Mouse (Mus musculus): ENCODE measurements around the gene Tshz2.
A peak's percentile ranks its signal among the peaks of the same experiment; 100 is the strongest.
"Not testable (repeated sequence)": the region's sequence is repeated elsewhere in the genome, so short reads cannot be mapped to it uniquely, and the experiment has no call there.

Gene Tshz2

DNA sequence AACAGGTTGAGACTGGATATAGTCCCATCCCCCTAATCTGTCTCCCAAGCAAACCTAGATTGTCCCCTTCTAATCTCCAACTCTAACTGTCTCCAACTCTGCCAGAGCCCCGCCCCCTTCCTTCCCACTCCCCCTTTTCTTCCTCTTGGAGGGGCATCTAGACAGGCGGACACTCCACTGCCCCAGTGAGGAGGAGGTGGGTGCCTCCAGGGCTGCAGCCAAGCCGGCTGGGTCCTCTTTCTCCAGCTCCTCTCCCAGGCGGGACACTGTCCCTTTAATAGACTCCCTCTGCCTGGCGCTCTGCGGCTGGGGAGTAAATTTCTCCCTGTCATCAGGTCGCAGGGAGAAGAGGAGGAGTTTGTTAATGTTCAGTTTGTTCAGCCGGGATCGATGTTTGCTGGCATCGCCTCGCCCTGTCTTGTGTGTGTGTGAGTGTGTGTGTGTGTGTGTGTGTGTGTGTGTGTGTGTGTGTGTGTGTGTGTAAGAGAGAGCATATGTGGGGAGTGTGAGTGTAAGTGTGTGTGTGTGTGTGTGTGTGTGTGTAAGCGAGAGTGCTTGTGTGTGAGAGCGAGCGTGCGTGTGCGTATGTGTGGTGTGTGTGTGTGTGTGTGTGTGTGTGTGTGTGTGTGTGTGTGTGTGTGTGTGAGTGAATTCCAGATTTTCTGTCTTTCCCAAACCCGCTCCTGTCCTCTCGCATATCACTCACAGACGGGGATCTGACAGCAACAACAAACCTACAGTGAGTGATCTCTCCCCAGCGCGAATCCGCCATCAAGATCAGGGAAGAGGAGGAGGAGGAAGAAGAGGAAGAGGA, at the start of gene Tshz2:
Tshz2 (plus strand) TSS at position 676 of the 814 bp plus-strand sequence.
- DNase-seq, result peak; percentile 14

DNA sequence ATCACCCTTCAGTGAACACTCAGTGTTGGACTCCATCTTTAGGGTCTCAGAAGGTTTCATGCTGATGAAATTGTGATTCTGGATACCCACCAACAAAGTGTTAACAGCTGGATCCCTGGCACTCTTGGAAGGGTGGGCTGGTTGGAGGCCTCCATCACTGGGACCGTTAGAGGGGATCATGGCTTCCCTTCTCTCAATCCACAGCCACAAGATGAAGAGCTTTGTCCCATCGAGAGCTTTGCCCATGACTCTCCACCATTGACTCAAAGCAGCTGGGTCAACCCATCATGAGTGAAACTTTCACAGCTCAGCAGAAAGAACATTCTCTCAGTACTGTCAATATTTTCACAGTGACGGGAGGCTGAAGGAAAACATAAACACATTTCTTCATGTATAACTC, 49.3 kb upstream of the Tshz2 start:
- DNase-seq, result no peak

DNA sequence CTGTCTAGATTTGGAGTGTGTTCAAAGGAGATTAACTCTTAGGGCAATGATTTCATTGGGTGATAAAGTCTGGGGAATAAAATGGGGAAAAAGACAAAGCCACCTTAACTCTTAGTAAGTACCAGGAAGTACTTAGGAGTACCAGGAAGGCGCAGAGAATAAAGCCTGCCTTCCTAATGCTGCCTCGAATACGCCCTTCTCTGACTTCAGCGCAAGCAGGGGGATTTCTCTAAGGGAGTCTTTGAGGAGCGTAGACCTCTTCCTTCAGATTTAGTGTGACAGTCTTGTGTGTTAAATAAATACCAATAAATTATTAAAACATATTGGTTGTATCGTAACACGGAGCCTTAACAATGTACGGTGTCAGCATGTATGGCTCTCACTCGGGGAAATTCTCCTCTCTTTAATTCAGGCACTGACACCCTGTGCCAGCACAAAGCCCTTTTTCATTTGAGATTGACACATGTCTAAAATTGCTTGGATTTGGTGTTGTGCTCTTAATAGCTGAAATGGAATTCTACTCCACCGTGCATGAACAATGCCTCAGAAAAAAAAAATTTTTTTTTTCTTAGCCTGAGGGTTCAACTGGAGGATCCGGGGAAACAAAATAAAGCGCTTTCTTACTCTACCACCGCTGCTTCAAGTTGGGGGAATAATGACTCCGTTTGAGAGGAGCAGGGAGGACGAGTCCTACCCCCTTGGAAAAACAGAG, 47.9 kb upstream of the Tshz2 start:
- no peak for DNase-seq

DNA sequence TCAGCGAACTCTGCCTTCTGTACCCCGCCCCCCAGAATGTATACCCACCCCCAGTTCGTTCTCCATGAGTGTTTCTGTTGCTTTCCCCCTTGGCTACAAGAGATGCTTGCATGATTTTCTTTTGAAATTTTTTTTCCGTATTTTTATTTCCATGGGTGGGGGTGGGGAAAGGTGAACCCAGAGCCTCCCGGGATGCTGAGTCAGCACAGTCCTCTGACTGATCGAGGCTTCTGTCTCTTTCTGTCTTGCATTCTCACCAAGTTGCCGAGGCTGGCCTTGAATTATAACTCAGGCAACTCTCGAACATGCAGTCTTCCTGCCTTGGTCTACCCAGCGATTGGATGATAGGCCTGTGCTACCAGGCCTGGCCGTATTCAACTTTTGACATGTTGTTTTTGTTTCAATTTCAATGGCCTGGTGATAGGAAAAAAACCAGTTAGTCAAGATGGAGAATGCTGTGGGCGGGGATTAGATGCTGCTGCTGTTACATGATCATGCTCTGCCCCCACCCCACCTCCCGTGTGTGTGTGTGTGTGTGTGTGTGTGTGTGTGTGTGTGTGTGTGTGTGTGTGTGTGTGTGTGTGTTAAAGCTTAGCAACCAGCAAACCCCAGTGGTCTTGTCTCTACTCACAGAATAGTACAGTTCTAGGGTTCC, 47.1 kb upstream of the Tshz2 start:
- DNase-seq, result no peak

DNA sequence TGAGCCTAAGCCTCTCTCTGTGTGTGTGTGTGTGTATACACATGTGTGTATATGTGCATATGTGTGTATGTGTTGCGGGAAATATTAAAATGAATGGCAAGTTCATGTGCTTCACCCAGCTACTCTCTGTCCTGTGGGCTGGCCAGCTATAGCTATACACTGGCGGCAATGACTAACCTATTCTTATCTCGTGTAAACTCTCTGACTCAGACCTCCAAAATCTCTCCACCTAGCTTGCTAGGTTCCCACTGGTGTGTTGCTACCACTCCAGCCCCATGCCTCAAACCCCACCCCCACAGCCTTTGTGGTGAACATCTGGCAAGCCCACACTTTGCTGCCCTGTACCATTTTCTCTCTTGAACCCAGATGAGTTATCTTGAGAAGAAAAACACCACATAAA, 46.1 kb upstream of the Tshz2 start:
- no peak for DNase-seq

DNA sequence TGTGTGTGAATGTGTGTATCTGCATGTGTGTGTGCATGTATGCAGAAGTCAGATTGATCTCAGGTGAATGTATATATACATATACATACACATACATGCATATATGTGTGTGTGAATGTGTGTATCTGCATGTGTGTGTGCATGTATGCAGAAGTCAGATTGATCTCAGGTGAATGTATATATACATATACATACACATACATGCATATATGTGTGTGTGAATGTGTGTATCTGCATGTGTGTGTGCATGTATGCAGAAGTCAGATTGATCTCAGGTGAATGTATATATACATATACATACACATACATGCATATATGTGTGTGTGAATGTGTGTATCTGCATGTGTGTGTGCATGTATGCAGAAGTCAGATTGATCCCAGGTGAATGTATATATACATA, 45.2 kb upstream of the Tshz2 start, which contains the start of gene Gm11011:
Gm11011 (minus strand) TSS at position 101 of the 400 bp plus-strand sequence.
- DNase-seq, result not testable (repeated sequence)

DNA sequence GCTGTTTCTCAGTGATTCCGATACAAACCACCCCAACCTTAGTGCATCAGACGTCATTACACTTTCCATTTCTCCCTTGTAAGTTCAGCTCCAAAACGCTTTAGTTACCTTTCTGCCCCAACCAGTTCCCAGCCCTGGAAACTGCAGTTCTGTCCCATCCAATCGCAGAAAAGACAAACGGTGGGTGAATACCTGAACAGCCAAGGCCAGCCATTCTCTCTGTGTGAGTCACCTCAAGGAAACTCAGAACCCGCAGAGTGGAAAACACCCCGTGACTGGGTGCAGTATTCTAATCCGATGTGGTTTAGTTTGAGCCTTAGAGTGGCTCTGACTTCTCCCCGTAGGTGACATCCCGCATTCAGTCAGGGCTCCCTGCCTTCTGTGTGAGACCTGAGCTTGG, 43.1 kb upstream of the Tshz2 start:
- no peak for DNase-seq

DNA sequence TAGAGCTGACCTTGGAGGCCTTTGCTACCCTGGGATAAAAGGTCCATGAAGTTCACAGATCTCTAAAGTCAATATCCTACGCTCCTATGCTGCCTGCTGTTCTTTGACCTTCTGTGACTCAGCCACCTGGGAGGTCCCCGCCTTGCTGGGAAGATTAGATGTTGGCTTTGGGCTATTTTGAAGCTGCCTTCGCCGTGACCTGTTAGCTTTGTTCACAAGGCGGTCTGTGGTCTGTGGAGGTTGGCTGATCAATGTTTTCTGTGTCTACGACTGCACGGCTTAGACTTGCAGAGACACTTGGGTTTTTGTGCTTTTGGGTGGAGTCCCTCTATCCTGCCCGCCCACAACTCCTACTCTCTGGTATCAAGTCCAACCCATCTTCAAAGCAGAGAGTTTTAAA, 42.4 kb upstream of the Tshz2 start:
- DNase-seq, result no peak

DNA sequence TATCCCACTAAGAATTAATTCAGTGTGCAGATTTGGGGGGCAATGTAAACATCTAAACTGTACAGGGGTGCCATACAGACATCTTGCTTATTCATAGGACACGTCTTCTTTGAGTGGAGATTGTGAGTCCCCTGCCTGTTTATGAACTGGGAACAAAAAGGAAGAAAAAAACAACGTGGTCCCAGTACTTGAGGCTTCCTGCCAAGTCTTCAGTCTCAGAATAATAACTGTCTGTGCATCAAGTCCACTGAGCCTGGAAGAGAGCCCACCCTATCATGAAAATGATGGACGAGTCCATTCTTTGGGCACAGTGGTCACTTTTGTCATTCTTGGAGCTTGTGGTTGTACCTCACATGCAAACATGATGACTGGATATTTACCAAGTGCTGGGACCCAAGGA, 39.1 kb upstream of the Tshz2 start:
- DNase-seq, result no peak

DNA sequence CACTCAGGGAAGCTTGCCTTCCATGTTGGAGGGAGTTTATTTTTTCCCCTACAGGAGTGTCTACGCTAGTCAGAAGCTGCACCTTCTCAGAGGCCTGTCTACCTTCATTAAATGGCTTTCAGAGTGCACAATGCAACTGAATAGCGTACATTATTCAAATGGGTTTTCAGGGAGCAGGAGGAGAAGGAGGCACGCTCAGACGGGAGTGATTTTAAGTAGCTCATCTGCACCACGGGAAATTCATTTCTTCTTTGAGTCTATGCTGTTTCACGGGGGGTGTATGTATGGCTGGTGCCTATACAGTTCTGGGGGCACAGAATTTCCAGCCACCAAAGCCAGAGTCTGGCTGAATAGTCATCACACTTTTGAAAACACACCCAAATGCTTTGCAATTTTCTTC, 35.5 kb upstream of the Tshz2 start:
- no peak for DNase-seq

DNA sequence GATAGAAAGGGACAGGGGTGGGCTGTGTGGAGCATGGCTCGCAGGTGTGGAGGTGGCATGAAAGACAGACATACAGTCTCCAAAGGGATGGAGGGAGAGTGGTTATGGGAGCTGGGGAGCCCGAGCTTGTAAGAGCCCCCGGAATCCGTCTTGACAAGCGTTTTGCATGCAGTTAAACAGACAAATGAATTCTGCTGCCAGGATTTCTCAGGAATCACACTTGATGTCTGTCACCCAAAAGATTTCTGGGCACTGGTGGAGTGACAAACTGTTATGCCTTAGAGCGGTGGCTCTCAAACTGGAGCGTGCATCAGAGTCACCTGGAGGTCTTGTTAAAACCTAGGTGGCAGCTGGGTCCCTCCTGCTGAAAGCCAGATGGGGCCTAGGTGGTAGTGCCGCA, 34.8 kb upstream of the Tshz2 start:
- DNase-seq, result no peak

DNA sequence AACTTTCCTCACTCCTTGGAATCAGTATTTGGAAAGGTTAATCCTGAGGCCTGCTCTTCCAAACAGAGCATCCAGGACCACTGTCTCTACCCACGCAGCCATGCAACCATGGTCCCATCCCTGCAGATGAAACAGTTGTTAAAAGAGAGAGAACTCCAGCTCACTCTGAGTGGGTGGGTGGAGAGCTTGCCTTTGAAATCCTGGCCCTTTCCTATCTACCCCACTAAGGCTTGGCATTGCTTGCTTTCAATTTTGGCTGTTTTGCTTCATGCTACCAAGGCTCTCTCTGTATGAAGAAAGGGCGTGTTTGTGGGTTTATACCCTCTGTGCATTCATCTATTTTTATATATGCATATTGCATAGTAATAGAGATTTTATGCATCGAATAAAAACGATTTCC, 33.2 kb upstream of the Tshz2 start:
- no peak for DNase-seq

DNA sequence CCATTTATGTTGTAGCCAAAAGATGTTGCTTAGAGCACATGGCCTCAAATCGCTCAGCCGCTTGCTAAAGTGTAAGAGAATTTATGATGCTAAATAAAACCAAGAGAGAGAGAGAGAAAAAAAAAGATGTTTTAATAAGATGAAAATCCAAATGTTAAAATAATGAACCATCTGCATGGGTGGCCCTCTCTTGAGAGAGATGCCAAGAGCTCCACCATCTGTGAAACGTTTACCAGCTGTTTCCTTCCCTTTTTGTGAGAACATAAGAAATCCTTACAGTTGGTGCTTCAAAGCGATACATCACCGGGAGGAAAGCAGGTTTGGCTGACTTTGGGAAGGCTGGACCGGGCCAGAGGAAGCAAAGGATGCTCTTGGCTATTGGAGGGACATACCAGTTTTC, 32.6 kb upstream of the Tshz2 start:
- peak; percentile 16 for DNase-seq

DNA sequence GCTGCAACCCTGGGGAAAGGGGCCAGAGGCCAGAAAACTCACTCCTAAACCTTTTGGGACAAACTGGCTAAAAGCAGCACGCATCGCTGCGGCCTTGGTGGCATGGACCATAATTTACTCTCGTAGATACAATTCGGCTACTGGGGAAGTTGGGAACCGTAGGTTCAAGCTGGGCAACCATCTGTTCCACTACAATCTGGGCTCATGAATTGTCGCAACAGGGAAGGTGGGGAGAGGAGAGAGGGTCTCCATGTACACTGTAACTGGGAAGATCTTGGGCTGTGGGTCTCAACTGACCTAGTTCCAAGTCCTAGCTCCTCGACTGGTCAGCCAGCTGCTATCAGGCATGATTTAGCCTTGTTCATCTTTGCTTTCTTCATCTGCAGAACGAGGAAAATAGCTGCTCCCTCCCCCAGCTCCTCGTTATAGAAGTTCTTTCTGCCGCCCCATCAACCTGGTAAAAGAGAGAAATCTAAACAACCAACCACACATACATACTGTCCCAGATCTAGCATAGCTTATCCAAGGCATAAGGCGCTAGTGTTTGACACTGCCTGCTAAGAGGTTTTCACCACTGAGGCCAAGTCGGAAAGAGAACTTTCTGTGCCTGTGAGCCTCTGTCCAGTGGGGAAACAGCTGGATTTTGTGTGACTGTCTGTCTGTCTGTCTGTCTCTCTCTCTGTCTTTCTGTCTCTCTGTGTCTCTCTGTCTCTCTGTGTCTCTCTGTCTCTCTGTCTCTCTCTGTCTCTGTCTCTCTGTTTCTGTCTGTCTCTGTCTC, 25.7 kb upstream of the Tshz2 start:
- DNase-seq, result no peak

DNA sequence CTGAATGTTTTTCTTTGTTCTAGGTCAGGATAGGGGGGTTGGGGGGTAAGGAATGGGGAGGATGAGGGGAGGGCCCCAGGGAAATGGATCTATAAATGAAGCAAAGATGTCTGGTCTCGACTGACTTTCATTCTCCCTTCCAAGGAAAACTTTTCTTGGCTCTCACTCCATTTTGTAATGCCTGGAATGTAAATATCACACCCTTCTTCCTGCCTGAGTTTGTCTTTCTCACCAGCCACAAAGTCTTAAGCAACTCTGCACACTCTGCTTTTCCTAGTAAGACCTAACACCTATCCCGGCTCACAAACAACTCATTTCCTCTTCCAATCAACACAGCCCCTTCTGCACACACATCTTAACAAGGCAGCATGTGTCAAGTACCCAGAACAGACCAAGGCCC, 25.0 kb upstream of the Tshz2 start:
- no peak for DNase-seq

DNA sequence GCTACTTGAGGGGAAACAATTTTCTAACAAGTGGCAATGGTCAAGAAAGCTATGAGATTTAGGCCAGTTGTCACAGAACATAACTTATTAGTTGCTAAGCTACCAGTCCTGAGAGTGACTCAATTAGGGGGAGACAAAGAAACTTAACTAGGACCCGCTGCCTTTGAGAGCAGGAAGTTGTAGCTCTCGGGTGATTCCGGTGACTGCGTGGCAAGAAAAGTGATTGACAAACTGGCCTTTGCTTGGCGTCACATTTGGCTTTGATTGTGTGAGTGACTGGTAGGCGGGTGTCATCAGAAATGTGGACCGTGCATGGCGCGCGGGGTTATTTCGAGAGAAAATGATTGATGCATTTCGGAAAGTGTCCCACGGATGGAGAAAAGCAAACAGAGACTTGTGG, 22.9 kb upstream of the Tshz2 start:
- no peak for DNase-seq

DNA sequence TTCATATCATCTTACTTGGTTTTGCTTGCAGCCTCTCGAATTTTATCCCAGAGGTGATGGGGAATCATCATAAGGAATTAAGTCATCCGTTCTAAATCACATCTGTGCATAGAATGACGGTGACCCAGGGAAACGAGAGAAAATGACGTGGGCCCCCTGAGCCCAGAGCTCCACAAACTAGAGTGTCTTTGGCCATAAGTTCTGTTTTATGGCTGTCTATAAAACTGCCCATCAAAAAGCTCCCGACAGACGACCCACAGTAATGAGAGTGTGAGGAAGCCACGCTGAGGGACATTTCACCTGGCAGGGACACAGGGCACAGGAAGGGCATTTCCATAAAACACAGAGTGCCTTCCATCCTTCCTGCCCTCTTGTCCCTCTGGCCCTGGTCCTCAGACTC, 21.9 kb upstream of the Tshz2 start:
- no peak for DNase-seq

DNA sequence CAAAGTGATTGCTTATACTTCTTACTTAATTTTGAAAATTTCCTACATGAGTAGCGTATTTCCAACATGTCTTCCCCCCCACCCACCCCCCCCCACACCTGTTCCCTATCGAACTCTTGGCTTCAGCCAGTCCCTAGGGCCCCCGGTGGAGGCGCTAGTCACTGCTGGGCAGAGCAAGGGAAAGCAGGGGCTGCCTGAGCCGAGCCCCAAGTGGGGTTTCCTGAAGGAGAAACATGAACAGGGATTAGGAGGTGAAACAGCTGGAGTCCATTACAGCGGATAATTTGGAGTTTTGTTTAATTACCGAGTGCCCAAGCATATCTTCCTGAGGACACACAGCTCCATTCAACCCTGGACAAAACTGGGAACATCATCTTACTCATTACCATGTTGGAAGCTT, 21.3 kb upstream of the Tshz2 start:
- peak; percentile 13 for DNase-seq

DNA sequence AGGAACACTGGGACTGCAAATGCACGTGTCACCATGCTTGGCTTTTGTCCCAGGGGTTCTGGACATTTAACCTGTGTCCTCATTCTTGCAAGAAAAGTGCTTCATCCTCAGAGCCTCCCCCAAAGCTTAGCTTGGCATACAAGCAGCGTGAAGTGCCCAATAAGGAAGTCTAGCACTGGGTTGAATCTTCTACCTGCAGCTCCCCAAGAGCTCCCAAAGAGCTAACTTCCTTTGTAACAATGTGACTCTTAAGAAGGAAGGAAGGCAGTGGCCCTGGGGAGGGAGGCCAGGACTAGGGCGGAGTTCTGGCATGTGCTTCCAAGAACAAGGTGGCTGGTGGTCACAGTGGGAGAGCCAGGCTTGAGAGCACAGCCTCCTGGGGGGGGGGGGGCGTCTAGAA, 18.1 kb upstream of the Tshz2 start:
- no peak for DNase-seq

DNA sequence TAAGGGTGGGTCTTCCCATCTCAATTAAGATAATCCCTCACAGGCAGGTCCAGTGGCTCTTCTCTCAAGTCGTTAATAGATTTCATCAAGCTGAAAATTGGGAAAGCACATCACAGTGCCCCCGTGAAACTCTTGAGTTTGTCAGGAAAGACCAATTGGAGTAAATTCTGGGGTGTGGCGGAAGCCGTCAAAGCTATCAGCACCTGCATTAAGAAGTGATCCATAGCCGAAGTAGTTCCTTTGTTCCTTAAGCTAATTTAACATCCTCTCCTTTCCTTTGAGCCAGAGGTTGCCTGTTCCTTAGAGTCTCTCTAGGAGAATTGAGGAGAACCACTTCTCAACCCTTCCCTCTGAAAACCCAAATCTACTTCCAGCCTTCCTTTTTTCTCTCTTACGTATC, 16.8 kb upstream of the Tshz2 start:
- DNase-seq, result no peak

DNA sequence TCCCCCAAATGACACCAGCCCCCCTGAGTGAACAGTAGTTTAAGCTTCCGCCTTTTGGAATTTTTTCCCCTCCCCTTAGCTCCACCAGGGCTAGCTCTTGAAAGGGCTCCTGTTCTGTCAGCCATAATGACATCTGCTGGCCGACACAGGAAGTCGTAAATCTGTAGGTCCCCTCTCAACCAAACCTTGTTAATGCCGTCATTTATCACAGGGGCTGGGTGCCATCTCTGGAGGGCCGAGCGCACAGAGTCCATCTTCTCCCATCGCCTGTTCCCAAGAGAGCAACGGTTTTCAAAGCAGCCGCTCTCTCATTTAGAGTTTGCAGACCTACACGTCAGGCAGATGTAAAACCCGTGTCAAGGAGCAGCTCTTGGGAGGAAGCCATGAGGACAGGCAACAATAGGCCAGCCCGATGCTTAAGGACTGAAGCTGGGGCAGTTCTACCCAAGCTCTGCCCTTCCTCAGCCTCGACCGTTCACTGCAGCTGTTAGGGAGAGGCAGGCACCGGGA, 11.6 kb upstream of the Tshz2 start:
- DNase-seq, result no peak

DNA sequence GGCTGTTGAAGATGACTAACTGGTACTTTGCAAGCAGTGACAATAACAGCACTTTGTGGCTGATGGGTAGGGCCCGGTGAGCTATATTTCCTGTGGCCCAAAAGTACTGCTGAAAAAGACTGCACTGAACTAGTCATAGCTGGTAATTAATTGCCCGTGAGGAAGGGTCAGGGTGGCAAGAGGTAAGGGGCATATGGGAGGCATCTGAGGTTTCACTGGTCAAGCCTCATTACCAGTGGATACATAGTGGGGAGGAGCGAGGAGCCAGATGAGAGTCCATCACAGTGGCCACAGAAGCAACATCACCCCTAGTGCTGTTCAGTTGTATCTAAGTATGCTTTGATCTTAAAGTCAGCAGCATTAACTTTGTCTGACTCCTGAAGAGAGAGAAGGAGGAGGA, 2.7 kb upstream of the Tshz2 start:
- no peak for DNase-seq

All from right cerebral cortex, postnatal 14 days (tissue).